Mouse (Mus musculus) ES-Bruce4 (cell line): Measurements from ENCODE around the gene Uaca. TPM values are rescaled to one million over a fixed set of nuclear protein-coding genes. Genes with fewer than 3 reads are reported as not detected.

Experiments
- H3K27ac ChIP-seq: 2 replicates; pipeline ENCODE4 v1.5.1; 2012; ENCODE audit warnings: low read length, inconsistent platforms; ENCODE audit not compliant: insufficient read depth
- H3K27me3 ChIP-seq: 2 replicates; pipeline ENCODE4 v1.6.1; 2012; ENCODE audit warnings: mild to moderate bottlenecking, low read length, inconsistent platforms; ENCODE audit not compliant: control insufficient read depth, poor library complexity, insufficient read depth, severe bottlenecking
- H3K36me3 ChIP-seq: 2 replicates; pipeline ENCODE4 v1.6.1; 2012; ENCODE audit warnings: inconsistent platforms, mild to moderate bottlenecking, low read length, moderate library complexity; ENCODE audit not compliant: control insufficient read depth, poor library complexity, insufficient read depth, severe bottlenecking
- H3K4me1 ChIP-seq: one replicate; pipeline ENCODE4 v1.8.1; 2011; ENCODE audit warnings: low read length; ENCODE audit not compliant: control insufficient read depth, insufficient read depth
- H3K4me3 ChIP-seq: 2 replicates; pipeline ENCODE4 v1.5.1; 2011; ENCODE audit warnings: low read depth, mild to moderate bottlenecking, low read length
- H3K9ac ChIP-seq: 2 replicates; pipeline ENCODE4 v1.6.1; 2012; ENCODE audit warnings: low read depth, mild to moderate bottlenecking, inconsistent platforms; ENCODE audit not compliant: poor library complexity, severe bottlenecking
- H3K9me3 ChIP-seq: replicated peaks from 2 replicates; pipeline ENCODE4 v1.6.1; 2012; ENCODE audit warnings: mild to moderate bottlenecking, low read length, inconsistent platforms; ENCODE audit not compliant: control insufficient read depth, poor library complexity, insufficient read depth, severe bottlenecking
- CTCF ChIP-seq: IDR thresholded peaks from one replicate; pipeline ENCODE4 v1.8.1; 2011; ENCODE audit warnings: low read depth, low read length
- EP300 ChIP-seq: IDR thresholded peaks from 2 replicates; pipeline ENCODE4 v1.6.1; 2011; ENCODE audit warnings: low read depth, low read length; ENCODE audit not compliant: insufficient read depth
- POLR2A ChIP-seq: IDR thresholded peaks from one replicate; pipeline ENCODE4 v1.8.1; 2011; ENCODE audit warnings: low read length; ENCODE audit not compliant: insufficient read depth
- polyA plus RNA-seq: library from polyadenylated mRNA; stranded (reverse); fragments of >200 nt; gene quantifications from 2 replicates; pipeline ENCODE4 v1.2.4, GENCODE M21; 2011; ENCODE audit warnings: low read depth; ENCODE audit not compliant: missing spikeins, insufficient read depth, insufficient read length

The Uaca gene
- polyA plus RNA-seq, 1 experiment, result 29.7 TPM

GRCm38 (mm10) chr9:60830079-60830478 is 35.7 kb downstream of the Uaca start:
- Histone ChIP-seq H3K9me3 (no peaks in the 10 kb centered on the region), H3K36me3 (no peaks in the 10 kb centered on the region), H3K27ac (no peak overlapping the region), H3K4me1 (no peaks in the 10 kb centered on the region), H3K27me3 (no peaks in the 10 kb centered on the region), H3K4me3 (no peak overlapping the region), H3K9ac (no peak overlapping the region)
- no peak for TF ChIP-seq POLR2A
- TF ChIP-seq EP300, result no peak
- no peak for TF ChIP-seq CTCF

- Histone ChIP-seq H3K27me3 (no peaks in the 10 kb centered on the region), H3K9me3 (no peaks in the 10 kb centered on the region), H3K9ac (no peak overlapping the region), H3K27ac (no peak overlapping the region), H3K4me3 (no peak overlapping the region), H3K4me1 (no peaks in the 10 kb centered on the region), H3K36me3 (no peaks in the 10 kb centered on the region)
- TF ChIP-seq POLR2A (no peak), CTCF (no peak), EP300 (no peak)
Observed at GRCm38 (mm10) chr9:60832233-60832632, 37.9 kb downstream of the Uaca start.

GRCm38 (mm10) chr9:60836151-60836550 is 41.8 kb downstream of the Uaca start:
- Histone ChIP-seq H3K9me3 (no peaks in the 10 kb centered on the region), H3K4me1 (no peaks in the 10 kb centered on the region), H3K27me3 (no peaks in the 10 kb centered on the region), H3K9ac (no peak overlapping the region), H3K27ac (no peak overlapping the region), H3K4me3 (no peak overlapping the region), H3K36me3 (no peaks in the 10 kb centered on the region)
- TF ChIP-seq CTCF, result no peak
- TF ChIP-seq POLR2A, result no peak
- TF ChIP-seq EP300, result no peak

GRCm38 (mm10) chr9:60837078-60837448 is 42.7 kb downstream of the Uaca start:
- no peaks in the 10 kb centered on the region for H3K4me1 ChIP-seq
- no peaks in the 10 kb centered on the region for H3K36me3 ChIP-seq
- H3K27ac ChIP-seq, result no peak overlapping the region
- no peak overlapping the region for H3K4me3 ChIP-seq
- no peak overlapping the region for H3K9ac ChIP-seq
- H3K9me3 ChIP-seq, result no peaks in the 10 kb centered on the region
- H3K27me3 ChIP-seq, result no peaks in the 10 kb centered on the region
- TF ChIP-seq POLR2A (no peak), EP300 (no peak), CTCF (no peak)

GRCm38 (mm10) chr9:60837449-60838141 is 43.3 kb downstream of the Uaca start:
- Histone ChIP-seq H3K4me1 (no peaks in the 10 kb centered on the region), H3K9ac (no peak overlapping the region), H3K27ac (no peak overlapping the region), H3K4me3 (no peak overlapping the region), H3K27me3 (no peaks in the 10 kb centered on the region), H3K9me3 (no peaks in the 10 kb centered on the region), H3K36me3 (no peaks in the 10 kb centered on the region)
- TF ChIP-seq EP300 (no peak), POLR2A (no peak), CTCF (no peak)

DNA sequence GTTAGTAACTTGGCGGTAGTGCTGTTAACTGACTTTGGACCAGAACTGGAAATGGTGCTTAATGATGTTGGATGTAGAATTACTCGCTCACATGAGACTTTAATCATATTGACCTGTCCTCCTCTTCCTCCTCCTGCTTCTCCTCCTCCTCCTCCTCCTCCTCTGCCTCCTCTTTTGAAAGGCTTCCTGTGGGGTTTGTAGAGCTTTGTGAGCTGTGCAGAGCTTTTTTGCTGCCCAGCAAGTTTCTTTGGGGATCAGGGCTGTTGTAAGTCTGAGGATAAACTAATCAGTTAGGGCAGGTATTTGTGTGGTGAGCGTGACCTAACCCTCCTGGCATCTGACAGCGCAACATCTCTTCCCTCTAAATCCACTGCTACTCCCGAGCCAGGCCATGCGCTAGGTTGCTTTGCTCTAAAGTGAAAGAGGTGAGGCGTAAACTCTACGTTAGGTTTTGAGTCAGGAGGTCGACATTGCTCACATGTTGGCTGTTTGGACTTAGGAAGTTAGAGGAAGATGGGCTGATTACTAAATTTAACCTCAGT is 44.1 kb downstream of the Uaca start:
- Histone ChIP-seq H3K9me3 (no peaks in the 10 kb centered on the region), H3K4me3 (no peak overlapping the region), H3K27me3 (no peaks in the 10 kb centered on the region), H3K4me1 (no peaks in the 10 kb centered on the region), H3K36me3 (no peaks in the 10 kb centered on the region), H3K9ac (no peak overlapping the region), H3K27ac (no peak overlapping the region)
- TF ChIP-seq POLR2A (no peak), CTCF (no peak), EP300 (no peak)
